Mouse (Mus musculus): Measurements from ENCODE around the gene Gm45208. TPM values are rescaled to one million over a fixed set of nuclear protein-coding genes. Genes with fewer than 3 reads are reported as not detected.
A peak's percentile ranks its signal among the peaks of the same experiment; 100 is the strongest.

Gene Gm45208
- not detected in 2 replicates for polyA plus RNA-seq (2012; ENCODE audit: insufficient read depth, insufficient read length, missing spikeins)

DNA sequence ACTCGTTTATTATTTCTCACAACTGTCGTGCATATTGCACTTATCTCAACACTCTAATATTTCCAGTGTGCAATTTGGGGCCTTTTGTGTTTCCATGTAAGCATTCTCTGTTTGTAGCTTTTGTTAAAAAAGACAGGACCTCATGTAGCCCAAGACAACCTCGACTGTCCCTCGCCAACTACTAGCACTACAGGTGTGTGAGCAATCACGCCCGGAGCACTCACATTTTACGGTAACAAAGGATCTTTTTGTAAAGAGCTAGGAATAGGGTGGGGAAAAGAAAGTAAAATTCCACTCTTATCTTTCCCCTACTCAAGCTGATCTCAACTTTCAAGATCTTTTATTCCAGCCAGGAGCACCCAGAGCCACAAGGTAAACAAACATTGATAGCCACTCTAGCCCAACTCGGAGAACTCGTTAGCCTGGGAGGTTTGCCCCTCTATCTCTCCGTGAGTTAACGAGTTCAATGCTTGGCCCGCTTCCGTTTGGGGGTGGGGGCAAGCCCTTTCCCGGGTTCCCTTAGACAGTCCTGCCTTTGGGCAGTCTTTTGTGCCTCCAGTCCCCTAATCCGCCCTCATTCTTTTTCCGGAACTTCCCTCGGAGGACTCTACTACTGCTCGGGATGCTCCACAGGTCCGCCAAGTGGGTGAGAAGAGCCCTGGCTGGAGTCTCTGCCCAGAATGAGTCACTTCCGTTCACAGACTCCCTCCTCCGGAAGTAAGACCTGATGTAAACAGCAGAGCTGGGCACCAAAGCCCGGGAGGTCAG, at the start of gene Gm45208:
Gene Gm45208 (plus strand): TSS at position 732 of the 768 bp plus-strand sequence.
- Histone ChIP-seq H3K4me1 (ENCODE audit: control insufficient read depth, insufficient read depth, low read length) (0 out of 2 replicates have a peak, but pooled peaks cover 5% of the 10 kb centered on the region), H3K27ac (ENCODE audit: insufficient read depth, low read depth, low read length) (peak within 1 kb of the TSS; percentile 93), H3K4me3 (ENCODE audit: insufficient read depth, low read length) (peak within 1 kb of the TSS; percentile 74)
- TF ChIP-seq CTCF (IDR thresholded peaks at IDR 0.05; ENCODE audit: low read depth, low read length) (no peak), POLR2A (IDR thresholded peaks at IDR 0.05; ENCODE audit: borderline replicate concordance, low read depth, low read length) (no peak)

DNA sequence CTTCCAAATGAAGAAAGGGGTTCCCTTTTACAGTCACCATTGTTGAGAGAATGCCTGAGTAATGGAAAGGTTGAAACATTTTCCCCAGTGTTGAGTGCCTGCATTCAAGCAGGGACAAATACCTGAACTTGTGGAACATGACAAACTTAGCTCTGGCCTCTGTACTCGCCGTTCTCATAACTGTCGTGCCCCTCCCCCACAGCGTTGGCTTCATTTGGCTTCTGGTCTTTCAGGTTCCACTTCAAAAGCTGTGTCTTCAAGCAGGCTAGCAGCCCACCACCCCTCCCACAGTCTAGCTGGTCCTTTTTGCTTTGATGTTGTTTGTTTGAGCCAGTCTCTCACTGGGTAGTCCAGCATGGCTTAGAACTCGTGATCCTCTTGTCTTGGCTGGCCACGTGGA, 49.3 kb upstream of the Gm45208 start:
- Histone ChIP-seq H3K4me1 (ENCODE audit: control insufficient read depth, insufficient read depth, low read length) (peaks cover 20% of the 10 kb centered on the region), H3K27ac (ENCODE audit: insufficient read depth, low read depth, low read length) (peak overlapping the region; percentile 80), H3K4me3 (ENCODE audit: insufficient read depth, low read length) (no peak overlapping the region)
- TF ChIP-seq POLR2A (IDR thresholded peaks at IDR 0.05; ENCODE audit: borderline replicate concordance, low read depth, low read length) = no peak
- no peak for TF ChIP-seq CTCF (IDR thresholded peaks at IDR 0.05; ENCODE audit: low read depth, low read length)

DNA sequence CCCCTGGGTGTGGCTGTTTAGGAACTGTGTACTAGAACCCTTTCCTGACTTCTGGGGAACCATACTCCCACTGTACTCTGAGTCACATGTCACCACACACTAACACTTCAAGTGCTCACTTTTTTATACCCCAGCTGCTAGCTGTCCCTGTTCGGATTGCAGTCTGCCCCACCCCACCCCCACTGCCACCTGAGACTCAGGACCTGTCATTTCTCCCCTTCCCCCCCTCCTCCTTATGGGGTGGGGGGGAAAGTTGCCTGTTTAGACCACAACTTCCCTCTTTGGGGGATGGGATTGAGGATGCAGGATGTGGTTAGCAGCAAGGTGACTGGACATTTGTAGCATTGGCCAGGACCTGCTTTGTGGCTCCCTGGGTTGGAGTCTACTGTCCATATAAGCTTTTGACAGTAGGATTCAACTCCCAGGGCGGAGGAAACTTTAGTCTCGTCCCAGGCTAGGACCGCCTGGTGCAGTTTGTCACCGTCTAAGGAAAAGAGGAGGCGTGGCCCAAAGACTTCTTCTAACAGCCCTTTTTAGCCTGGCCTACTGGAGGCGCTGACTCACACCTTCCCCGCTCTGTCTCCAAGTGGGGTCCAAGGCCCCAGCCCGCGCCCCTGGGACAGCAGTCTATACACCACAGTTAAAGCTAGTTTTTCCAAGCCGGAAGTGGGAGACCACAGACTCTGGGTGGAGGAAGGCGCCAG, 48.3 kb upstream of the Gm45208 start:
- peaks cover 20% of the 10 kb centered on the region for H3K4me1 ChIP-seq (ENCODE audit: control insufficient read depth, insufficient read depth, low read length)
- H3K4me3 ChIP-seq (ENCODE audit: insufficient read depth, low read length) = peak overlapping the region; percentile 35
- TF ChIP-seq CTCF (IDR thresholded peaks at IDR 0.05; ENCODE audit: low read depth, low read length) (no peak), POLR2A (IDR thresholded peaks at IDR 0.05; ENCODE audit: borderline replicate concordance, low read depth, low read length) (no peak)
- peak overlapping the region; percentile 80 for H3K27ac ChIP-seq (ENCODE audit: insufficient read depth, low read depth, low read length)

DNA sequence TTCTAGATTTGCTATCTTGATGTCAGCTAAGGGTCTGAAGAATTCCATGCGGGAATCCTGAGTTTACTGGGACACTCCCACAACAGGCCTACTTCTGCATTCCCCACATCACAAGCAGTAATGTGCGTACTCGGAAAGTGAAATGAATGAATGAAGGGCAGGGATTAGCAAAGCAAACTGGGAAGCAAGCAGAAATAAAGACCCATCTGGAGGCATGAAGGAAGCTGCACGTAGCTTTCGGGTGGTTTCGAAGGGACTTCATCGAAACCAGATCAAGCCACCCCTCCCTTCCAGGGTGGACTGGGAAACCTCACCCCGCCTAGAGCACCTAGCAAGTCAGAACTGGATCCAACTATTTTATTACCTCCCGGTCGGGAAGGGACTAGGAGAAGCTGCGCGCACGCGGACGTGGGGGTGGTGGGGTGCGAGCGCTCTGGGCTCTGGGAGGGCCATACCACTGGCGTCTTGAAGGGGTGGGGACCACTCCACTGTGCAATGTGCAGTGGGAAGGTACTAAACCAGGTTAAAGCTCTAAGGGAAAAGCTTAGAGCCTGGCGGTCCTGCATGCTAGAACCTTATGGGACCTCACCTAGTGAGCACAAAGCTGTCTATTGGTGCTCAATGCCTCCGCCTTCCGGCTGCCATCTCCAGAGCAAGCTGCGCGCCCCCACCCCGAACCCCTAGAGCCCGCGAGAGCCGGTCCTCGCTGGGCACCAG, 47.6 kb upstream of the Gm45208 start:
- Histone ChIP-seq H3K4me3 (ENCODE audit: insufficient read depth, low read length) (peak overlapping the region; percentile 35), H3K4me1 (ENCODE audit: control insufficient read depth, insufficient read depth, low read length) (peaks cover 20% of the 10 kb centered on the region), H3K27ac (ENCODE audit: insufficient read depth, low read depth, low read length) (peak overlapping the region; percentile 80)
- no peak for TF ChIP-seq POLR2A (IDR thresholded peaks at IDR 0.05; ENCODE audit: borderline replicate concordance, low read depth, low read length)
- no peak for TF ChIP-seq CTCF (IDR thresholded peaks at IDR 0.05; ENCODE audit: low read depth, low read length)

DNA sequence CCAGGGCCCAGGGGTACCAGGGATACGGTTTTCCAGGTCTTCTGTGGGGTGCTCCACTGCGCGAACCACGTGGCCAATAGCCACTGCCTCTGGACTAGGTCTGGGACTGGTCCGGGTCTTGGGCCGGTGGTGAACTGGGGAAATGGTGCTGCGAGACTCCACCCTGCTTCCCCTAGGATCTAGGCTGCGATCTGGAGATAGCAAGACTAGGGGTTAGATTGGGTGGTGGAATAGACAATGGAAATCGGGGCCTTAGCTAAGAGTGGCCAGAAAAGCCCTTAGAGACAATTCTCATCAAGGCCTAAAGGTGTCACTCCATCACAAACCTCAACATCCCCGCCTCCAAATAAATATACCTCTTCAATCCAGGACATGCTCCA, 47.1 kb upstream of the Gm45208 start:
- Histone ChIP-seq H3K27ac (ENCODE audit: insufficient read depth, low read depth, low read length) (peak overlapping the region; percentile 80; the same call in 1 of the 2 replicates), H3K4me3 (ENCODE audit: insufficient read depth, low read length) (no peak overlapping the region; the same call in 1 of the 2 replicates), H3K4me1 (ENCODE audit: control insufficient read depth, insufficient read depth, low read length) (peaks cover 20% of the 10 kb centered on the region)
- no peak for TF ChIP-seq POLR2A (IDR thresholded peaks at IDR 0.05; ENCODE audit: borderline replicate concordance, low read depth, low read length)
- TF ChIP-seq CTCF (IDR thresholded peaks at IDR 0.05; ENCODE audit: low read depth, low read length) = no peak

DNA sequence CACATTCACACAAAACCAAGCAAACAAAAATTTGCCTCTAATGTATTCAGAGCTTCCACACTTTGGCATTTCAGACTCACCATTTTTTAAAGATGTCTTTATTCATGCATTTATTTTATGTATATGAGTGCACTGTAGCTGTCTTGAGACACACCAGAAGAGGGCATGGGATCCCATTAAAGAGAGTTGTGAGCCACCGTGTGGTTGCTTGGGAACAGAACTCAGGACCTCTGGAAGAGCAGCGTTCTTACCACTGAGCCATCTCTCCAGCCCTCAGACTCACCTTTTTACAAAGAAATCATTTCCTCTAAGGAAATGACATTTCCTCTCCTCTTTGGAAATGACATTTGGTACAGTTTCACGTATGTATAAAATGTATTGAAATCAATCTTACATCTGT, 43.1 kb upstream of the Gm45208 start:
- no peak overlapping the region for H3K4me3 ChIP-seq (ENCODE audit: insufficient read depth, low read length)
- no peak for TF ChIP-seq CTCF (IDR thresholded peaks at IDR 0.05; ENCODE audit: low read depth, low read length)
- TF ChIP-seq POLR2A (IDR thresholded peaks at IDR 0.05; ENCODE audit: borderline replicate concordance, low read depth, low read length) = no peak
- no peak overlapping the region for H3K27ac ChIP-seq (ENCODE audit: insufficient read depth, low read depth, low read length)
- H3K4me1 ChIP-seq (ENCODE audit: control insufficient read depth, insufficient read depth, low read length) = peaks cover 7% of the 10 kb centered on the region

DNA sequence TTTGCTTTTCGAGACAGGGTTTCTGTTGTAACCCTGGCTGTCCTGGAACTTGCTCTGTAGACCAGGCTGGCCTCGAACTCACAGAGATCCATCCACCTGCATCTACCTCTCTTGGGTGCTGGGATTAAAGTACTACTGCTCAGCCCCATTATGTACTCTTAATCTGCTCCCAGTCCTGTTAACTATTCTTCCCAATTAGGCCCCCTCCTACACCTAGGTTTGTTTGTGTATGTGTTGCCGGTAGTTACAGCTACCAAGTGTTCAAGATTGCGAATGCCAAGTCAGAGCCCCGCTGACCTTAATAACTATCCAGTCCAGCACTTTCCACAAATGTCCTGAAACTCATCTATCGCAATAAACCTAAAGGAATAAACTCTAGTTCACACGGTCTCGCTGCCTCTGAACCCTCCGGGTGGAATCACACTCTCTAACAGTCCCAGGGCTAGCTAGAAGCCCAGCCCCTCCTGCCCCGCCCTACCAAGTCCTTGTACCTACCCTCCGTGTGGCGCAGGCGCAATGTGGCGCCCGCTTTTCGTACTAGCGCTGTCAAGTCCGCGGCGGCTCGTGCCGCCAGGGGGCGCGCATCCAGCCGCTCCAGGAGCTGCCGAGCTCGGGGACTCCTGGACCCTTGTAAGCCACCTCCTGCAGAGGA, 42.5 kb upstream of the Gm45208 start:
- Histone ChIP-seq H3K4me1 (ENCODE audit: control insufficient read depth, insufficient read depth, low read length) (peaks cover 2% of the 10 kb centered on the region), H3K4me3 (ENCODE audit: insufficient read depth, low read length) (peak overlapping the region; percentile 30; the same call in 1 of the 2 replicates), H3K27ac (ENCODE audit: insufficient read depth, low read depth, low read length) (no peak overlapping the region)
- no peak for TF ChIP-seq POLR2A (IDR thresholded peaks at IDR 0.05; ENCODE audit: borderline replicate concordance, low read depth, low read length)
- peak; percentile 35; the same call in 1 of the 2 replicates for TF ChIP-seq CTCF (IDR thresholded peaks at IDR 0.05; ENCODE audit: low read depth, low read length)

DNA sequence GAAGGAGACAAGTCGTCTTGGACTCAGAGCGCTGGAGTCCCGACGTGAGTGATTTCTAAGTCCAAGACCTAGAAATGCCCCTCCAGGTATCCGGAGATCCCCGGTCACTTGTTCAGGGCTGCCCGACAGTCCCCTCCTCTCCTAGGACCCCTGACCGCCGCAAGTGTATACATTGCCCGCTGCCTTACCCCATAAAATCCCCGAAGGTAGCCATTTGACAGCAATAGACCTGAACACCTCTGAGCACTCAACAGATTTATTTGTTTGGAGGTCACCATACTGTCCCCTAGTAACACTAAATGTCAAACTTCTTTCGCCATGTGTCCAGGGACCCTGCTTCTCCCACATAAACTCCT, 42.0 kb upstream of the Gm45208 start:
- no peak for TF ChIP-seq CTCF (IDR thresholded peaks at IDR 0.05; ENCODE audit: low read depth, low read length)
- Histone ChIP-seq H3K27ac (ENCODE audit: insufficient read depth, low read depth, low read length) (no peak overlapping the region), H3K4me3 (ENCODE audit: insufficient read depth, low read length) (peak overlapping the region; percentile 30; the same call in 1 of the 2 replicates), H3K4me1 (ENCODE audit: control insufficient read depth, insufficient read depth, low read length) (no peaks in the 10 kb centered on the region; the same call in 1 of the 2 replicates)

DNA sequence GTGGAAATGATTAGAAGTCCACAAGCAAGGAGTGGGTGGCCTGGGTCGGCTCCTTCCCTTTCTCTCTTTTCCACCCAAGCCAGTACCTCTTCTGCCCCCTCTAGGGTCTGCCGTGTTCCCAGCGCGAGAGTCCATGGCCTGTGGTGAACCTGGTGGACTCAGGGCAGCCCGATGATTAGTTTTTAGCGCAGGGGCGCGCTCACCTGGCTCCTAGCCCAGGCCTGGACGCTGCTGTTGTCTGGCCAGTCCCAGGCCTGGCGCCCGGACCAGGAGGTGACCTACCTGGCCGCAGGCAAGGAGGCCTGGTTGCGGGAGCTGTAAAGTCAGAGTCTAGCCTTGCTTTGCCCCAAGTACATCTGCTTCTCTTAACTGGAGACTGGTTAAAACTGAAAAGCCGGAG, 41.2 kb upstream of the Gm45208 start, which contains the start of gene Magix:
Gene Magix (minus strand): TSS at position 388 of the 400 bp plus-strand sequence.
- TF ChIP-seq POLR2A (IDR thresholded peaks at IDR 0.05; ENCODE audit: borderline replicate concordance, low read depth, low read length) (no peak), CTCF (IDR thresholded peaks at IDR 0.05; ENCODE audit: low read depth, low read length) (no peak)
- H3K4me1 ChIP-seq (ENCODE audit: control insufficient read depth, insufficient read depth, low read length) = no peaks in the 10 kb centered on the region
- H3K4me3 ChIP-seq (ENCODE audit: insufficient read depth, low read length) = peak within 1 kb of the TSS; percentile 30; the same call in 1 of the 2 replicates
- H3K27ac ChIP-seq (ENCODE audit: insufficient read depth, low read depth, low read length) = no peak within 1 kb of the TSS
